Mouse (Mus musculus) CH12.LX (cell line): ENCODE data around the gene Cib1. TPM values are rescaled to one million over a fixed set of nuclear protein-coding genes. Genes with fewer than 3 reads are reported as not detected.
A peak's percentile ranks its signal among the peaks of the same experiment; 100 is the strongest.

Experiments used
- DNase-seq: peaks from one replicate; pipeline ENCODE4 v3.0.0-alpha.2; 2013; ENCODE audit errors: extremely low read depth
- H3K27ac ChIP-seq: 2 replicates; pipeline ENCODE4 v1.5.1; 2012; ENCODE audit warnings: low read depth, mild to moderate bottlenecking, control low read depth, moderate library complexity; ENCODE audit not compliant: insufficient read depth
- H3K27me3 ChIP-seq: replicated peaks from 2 replicates; pipeline ENCODE3; 2012; ENCODE audit warnings: inconsistent platforms
- H3K36me3 ChIP-seq, 2 experiments: replicated peaks in 1 of 2; 2 replicates each; pipeline versions ENCODE3 to v1.6.1; 2012; ENCODE audit warnings: inconsistent platforms in 1 of 2, low read length in 1 of 2, mild to moderate bottlenecking in 1 of 2, mixed read lengths in 1 of 2, moderate library complexity in 1 of 2; ENCODE audit not compliant: control insufficient read depth in 1 of 2, insufficient read depth in 1 of 2
- H3K4me1 ChIP-seq, 2 experiments: 2 replicates each; pipeline ENCODE4 v1.6.1; 2012; ENCODE audit warnings: inconsistent platforms in 1 of 2, moderate library complexity in 1 of 2; ENCODE audit not compliant: insufficient read depth in 2 of 2, control insufficient read depth in 1 of 2
- H3K4me2 ChIP-seq: 2 replicates; pipeline ENCODE4 v1.6.1; 2012; ENCODE audit warnings: low read depth, mild to moderate bottlenecking, control low read depth; ENCODE audit not compliant: poor library complexity, insufficient read depth, severe bottlenecking
- H3K4me3 ChIP-seq, 3 experiments: fragments of 150-350 bp in 1 of 3; sonication (generic) in 1 of 3; replicated peaks in 1 of 3; 2 replicates each; pipeline versions ENCODE3 to v1.5.1; 2011 to 2012; ENCODE audit warnings: low read depth in 2 of 3, low read length in 2 of 3, mild to moderate bottlenecking in 2 of 3, moderate library complexity in 2 of 3, control low read depth in 1 of 3, improper control_type of control experiment in 1 of 3, inconsistent platforms in 1 of 3, mixed read lengths in 1 of 3; ENCODE audit not compliant: poor library complexity in 1 of 3
- H3K79me2 ChIP-seq: replicated peaks from 2 replicates; pipeline ENCODE4 v1.6.1; 2012; ENCODE audit warnings: mild to moderate bottlenecking, moderate library complexity; ENCODE audit not compliant: control insufficient read depth, poor library complexity, insufficient read depth, severe bottlenecking; ENCODE audit errors: extremely low read depth
- H3K9ac ChIP-seq: 2 replicates; pipeline ENCODE4 v1.6.1; 2012; ENCODE audit warnings: low read depth, mild to moderate bottlenecking, control low read depth, moderate library complexity; ENCODE audit not compliant: insufficient read depth
- H3K9me3 ChIP-seq: replicated peaks from 2 replicates; pipeline ENCODE3; 2012; ENCODE audit warnings: low read length, inconsistent platforms, mixed read lengths
- BHLHE40 ChIP-seq: IDR thresholded peaks from 2 replicates; pipeline ENCODE4 v1.6.1; 2011; ENCODE audit warnings: mild to moderate bottlenecking, low read depth, low read length, improper control_type of control experiment
- CHD1 ChIP-seq: IDR thresholded peaks from 2 replicates; pipeline ENCODE4 v1.6.1; 2012; ENCODE audit warnings: low read depth, low read length, improper control_type of control experiment, inconsistent platforms
- CHD2 ChIP-seq: IDR thresholded peaks from 2 replicates; pipeline ENCODE4 v1.6.1; 2011; ENCODE audit warnings: low read length, improper control_type of control experiment
- CTCF ChIP-seq, 2 experiments: IDR thresholded peaks in 1 of 2; conservative IDR thresholded peaks in 1 of 2; 2 replicates each; pipeline ENCODE4 v1.5.1; 2011 to 2012; ENCODE audit warnings: low read depth in 2 of 2, low read length in 2 of 2, improper control_type of control experiment in 1 of 2, inconsistent platforms in 1 of 2, mild to moderate bottlenecking in 1 of 2, moderate library complexity in 1 of 2
- E2F4 ChIP-seq: IDR thresholded peaks from 2 replicates; pipeline ENCODE4 v1.6.1; 2011; ENCODE audit warnings: low read depth, low read length, improper control_type of control experiment; ENCODE audit not compliant: insufficient replicate concordance
- ELF1 ChIP-seq: IDR thresholded peaks from 2 replicates; pipeline ENCODE4 v1.6.1; 2014; ENCODE audit warnings: low read depth, mild to moderate bottlenecking, inconsistent platforms, low read length, improper control_type of control experiment
- EP300 ChIP-seq: IDR thresholded peaks from 2 replicates; pipeline ENCODE4 v1.6.1; 2011; ENCODE audit warnings: low read length, improper control_type of control experiment
- ETS1 ChIP-seq: conservative IDR thresholded peaks from 2 replicates; pipeline ENCODE4 v1.6.1; 2012; ENCODE audit warnings: low read depth, mild to moderate bottlenecking, inconsistent platforms, low read length, improper control_type of control experiment, moderate library complexity
- GABPA ChIP-seq: IDR thresholded peaks from 2 replicates; pipeline ENCODE4 v1.6.1; 2012; ENCODE audit warnings: low read depth, low read length, improper control_type of control experiment, inconsistent platforms; ENCODE audit not compliant: insufficient replicate concordance
- HCFC1 ChIP-seq: IDR thresholded peaks from 2 replicates; pipeline ENCODE4 v1.6.1; 2012; ENCODE audit warnings: low read depth, mild to moderate bottlenecking, inconsistent platforms, low read length, improper control_type of control experiment
- IRF4 ChIP-seq: IDR thresholded peaks from 2 replicates; pipeline ENCODE4 v1.6.1; 2014; ENCODE audit warnings: low read depth, mild to moderate bottlenecking, inconsistent platforms, low read length, improper control_type of control experiment
- JUN ChIP-seq: IDR thresholded peaks from 2 replicates; pipeline ENCODE4 v1.6.1; 2011; ENCODE audit warnings: low read depth, mild to moderate bottlenecking, low read length, improper control_type of control experiment, moderate library complexity; ENCODE audit not compliant: insufficient read depth
- JUND ChIP-seq: conservative IDR thresholded peaks from 2 replicates; pipeline ENCODE4 v1.6.1; 2011; ENCODE audit warnings: low read depth, low read length, improper control_type of control experiment
- KAT2A ChIP-seq: IDR thresholded peaks from 2 replicates; pipeline ENCODE4 v1.6.1; 2012; ENCODE audit warnings: low read length, improper control_type of control experiment, inconsistent platforms; ENCODE audit not compliant: insufficient replicate concordance
- MAFK ChIP-seq: IDR thresholded peaks from 2 replicates; pipeline ENCODE4 v1.6.1; 2011; ENCODE audit warnings: low read length, improper control_type of control experiment; ENCODE audit not compliant: insufficient replicate concordance
- MAX ChIP-seq: IDR thresholded peaks from 2 replicates; pipeline ENCODE4 v1.6.1; 2011; ENCODE audit warnings: low read length, improper control_type of control experiment
- MAZ ChIP-seq: IDR thresholded peaks from 2 replicates; pipeline ENCODE4 v1.6.1; 2012; ENCODE audit warnings: low read depth, mild to moderate bottlenecking, inconsistent platforms, low read length, improper control_type of control experiment, moderate library complexity
- MEF2A ChIP-seq: IDR thresholded peaks from 2 replicates; pipeline ENCODE4 v1.6.1; 2014; ENCODE audit warnings: low read depth, mild to moderate bottlenecking, inconsistent platforms, low read length, improper control_type of control experiment, borderline replicate concordance
- MXI1 ChIP-seq: IDR thresholded peaks from 2 replicates; pipeline ENCODE4 v1.6.1; 2011; ENCODE audit warnings: mild to moderate bottlenecking, low read depth, low read length, improper control_type of control experiment
- MYC ChIP-seq: IDR thresholded peaks from 2 replicates; pipeline ENCODE4 v1.6.1; 2011; ENCODE audit warnings: low read depth, mild to moderate bottlenecking, improper control_type of control experiment, low read length
- NELFE ChIP-seq: IDR thresholded peaks from 2 replicates; pipeline ENCODE4 v1.6.1; 2011; ENCODE audit warnings: low read depth, low read length, improper control_type of control experiment
- NRF1 ChIP-seq: IDR thresholded peaks from 2 replicates; pipeline ENCODE4 v1.6.1; 2014; ENCODE audit warnings: low read depth, mild to moderate bottlenecking, inconsistent platforms, low read length, improper control_type of control experiment, moderate library complexity
- PAX5 ChIP-seq: IDR thresholded peaks from 2 replicates; pipeline ENCODE4 v1.6.1; 2012; ENCODE audit warnings: low read length, inconsistent platforms, mixed read lengths
- POLR2A ChIP-seq: IDR thresholded peaks from 2 replicates; pipeline ENCODE4 v1.6.1; 2011; ENCODE audit warnings: low read depth, mild to moderate bottlenecking, improper control_type of control experiment, low read length
- POLR2AphosphoS2 ChIP-seq: IDR thresholded peaks from 2 replicates; pipeline ENCODE4 v1.6.1; 2011; ENCODE audit warnings: low read depth, low read length, improper control_type of control experiment
- RAD21 ChIP-seq: IDR thresholded peaks from 2 replicates; pipeline ENCODE4 v1.6.1; 2011; ENCODE audit warnings: low read depth, mild to moderate bottlenecking, low read length, improper control_type of control experiment, moderate library complexity
- RCOR1 ChIP-seq: conservative IDR thresholded peaks from 2 replicates; pipeline ENCODE4 v1.6.1; 2012; ENCODE audit warnings: low read depth, mild to moderate bottlenecking, inconsistent platforms, low read length, improper control_type of control experiment
- SIN3A ChIP-seq: IDR thresholded peaks from 2 replicates; pipeline ENCODE4 v1.6.1; 2012; ENCODE audit warnings: low read length, improper control_type of control experiment, inconsistent platforms
- SMC3 ChIP-seq: IDR thresholded peaks from 2 replicates; pipeline ENCODE4 v1.6.1; 2011; ENCODE audit warnings: low read depth, low read length, improper control_type of control experiment
- TBP ChIP-seq: conservative IDR thresholded peaks from 2 replicates; pipeline ENCODE4 v1.6.1; 2011; ENCODE audit warnings: low read depth, low read length, improper control_type of control experiment
- TCF12 ChIP-seq: IDR thresholded peaks from 2 replicates; pipeline ENCODE4 v1.6.1; 2014; ENCODE audit warnings: low read depth, mild to moderate bottlenecking, inconsistent platforms, low read length, improper control_type of control experiment
- UBTF ChIP-seq: IDR thresholded peaks from 2 replicates; pipeline ENCODE4 v1.6.1; 2012; ENCODE audit warnings: low read depth, mild to moderate bottlenecking, inconsistent platforms, low read length, improper control_type of control experiment, moderate library complexity
- USF1 ChIP-seq: IDR thresholded peaks from 2 replicates; pipeline ENCODE4 v1.6.1; 2014; ENCODE audit warnings: low read depth, mild to moderate bottlenecking, inconsistent platforms, low read length, improper control_type of control experiment
- USF2 ChIP-seq: conservative IDR thresholded peaks from 2 replicates; pipeline ENCODE4 v1.6.1; 2011; ENCODE audit warnings: low read depth, low read length, improper control_type of control experiment
- ZC3H11A ChIP-seq: IDR thresholded peaks from 2 replicates; pipeline ENCODE4 v1.6.1; 2012; ENCODE audit warnings: low read depth, mild to moderate bottlenecking, inconsistent platforms, low read length, improper control_type of control experiment
- ZKSCAN1 ChIP-seq: IDR thresholded peaks from 2 replicates; pipeline ENCODE4 v1.6.1; 2012; ENCODE audit warnings: low read depth, inconsistent platforms, low read length, improper control_type of control experiment, borderline replicate concordance
- ZMIZ1 ChIP-seq: IDR thresholded peaks from 2 replicates; pipeline ENCODE4 v1.6.1; 2012; ENCODE audit warnings: low read depth, mild to moderate bottlenecking, inconsistent platforms, low read length, improper control_type of control experiment
- ZNF384 ChIP-seq: IDR thresholded peaks from 2 replicates; pipeline ENCODE4 v1.6.1; 2012; ENCODE audit warnings: low read depth, low read length, improper control_type of control experiment, inconsistent platforms
- dilution Hi-C: fragments of 300-500 bp; cut with MboI; formaldehyde crosslinking; loops from 2 replicates; pipeline ENCODE4 v1.14.3; 2020; ENCODE audit warnings: low sequenced_read_pairs; ENCODE audit not compliant: extremely low pct_unique_long_range_greater_than_20kb, extremely low pct_ligation_motif_present
- in situ Hi-C: fragments of 300-500 bp; cut with MboI; formaldehyde crosslinking; loops from 3 replicates; pipeline ENCODE4 v1.14.3; 2019; ENCODE audit warnings: low sequenced_read_pairs, low pct_ligation_motif_present, low pct_unique_long_range_greater_than_20kb, mixed read lengths
- polyA plus RNA-seq: library from polyadenylated mRNA; unstranded; fragments of >175 nt; gene quantifications from 2 replicates; pipeline ENCODE4 v1.2.1, GENCODE M21; 2012; ENCODE audit warnings: low read depth; ENCODE audit not compliant: insufficient read length
- total RNA-seq, 2 experiments: library from RNA; depleted of rRNA; stranded (reverse); fragments of 300-350 nt in 1 of 2; fragments of >200 nt in 1 of 2; gene quantifications; 2 replicates each; pipeline ENCODE4 v1.2.3; 2012 to 2014

Gene Cib1
- total RNA-seq (2012; rRNA removed) (69.6 and 73.1 TPM in 2 replicates), total RNA-seq (2014; rRNA removed) (29.1 and 29.5 TPM in 2 replicates), polyA plus RNA-seq (48.1 and 51.8 TPM in 2 replicates)

- peaks cover 16 to 33% of the 10 kb centered on the region in 2 experiments; a peak in 3 of 4 replicates for H3K4me1 ChIP-seq
- peak within 1 kb of the TSS; percentile 90 for H3K4me2 ChIP-seq
- dilution Hi-C loops = no loop called here
- peak within 1 kb of the TSS; percentile 72 to 74 (median 74) for H3K4me3 ChIP-seq
- peaks cover 9% of the 10 kb centered on the region for H3K79me2 ChIP-seq
- TF ChIP-seq TBP (0 out of 2 replicates have a peak, but pooled peaks have one; percentile 30), HCFC1 (peak; percentile 54), PAX5 (no peak), NELFE (peak; percentile 9), EP300 (no peak), RAD21 (no peak), ZC3H11A (no peak), RCOR1 (no peak), GABPA (no peak), USF2 (peak; percentile 85), ETS1 (no peak), JUN (no peak), ZKSCAN1 (no peak), USF1 (peak; percentile 92), CHD1 (no peak), KAT2A (0 out of 2 replicates have a peak, but pooled peaks have one; percentile 17), MAFK (no peak), BHLHE40 (peak; percentile 99), SMC3 (no peak), ELF1 (peak; percentile 84), ZNF384 (no peak), CHD2 (no peak), UBTF (no peak), E2F4 (no peak), MAZ (peak; percentile 31; the same call in 1 of the 2 replicates), MXI1 (peak; percentile 85), NRF1 (peak; percentile 89), POLR2A (peak; percentile 71), CTCF (conservative IDR thresholded peaks at IDR 0.05 in 1 of 2, IDR thresholded peaks at IDR 0.05 in 1 of 2; ENCODE audit: low read depth in 2 of 2, low read length in 2 of 2) (no peak), ZMIZ1 (no peak), MYC (peak; percentile 80; the same call in 1 of the 2 replicates), MEF2A (0 out of 2 replicates have a peak, but pooled peaks have one; percentile 6), IRF4 (peak; percentile 75), TCF12 (peak; percentile 54; the same call in 1 of the 2 replicates), MAX (peak; percentile 94), SIN3A (peak; percentile 92), JUND (no peak), POLR2AphosphoS2 (no peak)
- TF ChIP-seq, all 38 proteins: peak for 18
- peak within 1 kb of the TSS; percentile 87 for H3K9ac ChIP-seq
- peaks cover 10 to 23% of the 10 kb centered on the region in 2 experiments for H3K36me3 ChIP-seq
- peak; percentile 93 for DNase-seq
- H3K9me3 ChIP-seq = no peaks in the 10 kb centered on the region
- H3K27ac ChIP-seq = peak within 1 kb of the TSS; percentile 36; the same call in 1 of the 2 replicates
- in situ Hi-C loops = no loop called here
- H3K27me3 ChIP-seq = no peaks in the 10 kb centered on the region
Observed at GRCm38 (mm10) chr7:80232489-80233029, at the start of gene Cib1, which contains the start of gene Gdpgp1. TSS of gene Cib1 (minus strand) at chr7:80232813. TSS of gene Gdpgp1 (plus strand) at chr7:80232865.
